Mouse (Mus musculus): ENCODE results near the gene Irf3.

DNA sequence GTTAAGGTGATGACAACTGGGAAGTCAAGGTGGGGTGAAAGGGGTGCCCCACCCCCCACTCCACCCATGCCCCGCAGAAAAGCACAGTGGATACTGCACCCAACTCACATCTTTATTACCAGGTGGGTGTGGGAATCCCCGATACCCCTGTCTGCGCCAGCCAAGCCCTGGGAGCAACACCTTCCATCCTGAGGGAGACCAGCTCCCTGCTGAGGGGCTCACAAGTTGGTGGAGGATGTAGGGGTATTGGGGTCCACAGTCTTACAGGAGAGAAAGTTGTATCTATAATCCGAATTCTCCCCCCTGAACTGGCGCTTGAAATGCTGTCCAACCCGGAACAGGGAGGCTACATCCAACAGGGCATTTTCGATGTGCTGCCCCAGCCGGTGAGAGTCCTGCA, 38.2 kb upstream of the Irf3 start:
- TF ChIP-seq CTCF (IDR thresholded peaks at IDR 0.05) (no peak), EP300 (IDR thresholded peaks at IDR 0.05) (no peak)

Data from lung, postnatal 0 days (tissue).